Mouse (Mus musculus) forebrain, embryonic 13.5 days (tissue): Measurements from ENCODE around the gene Slc35d1. TPM values are rescaled to one million over a fixed set of nuclear protein-coding genes. Genes with fewer than 3 reads are reported as not detected.

Experiments
- ATAC-seq: fragments of 200-750 bp; cut with Nextera tagmentation; 2 replicates; pipeline ENCODE4 v1.8.0; 2017
- H3K27ac ChIP-seq: fragments of 300-500 bp; sonication (generic); 2 replicates; pipeline ENCODE4 v1.5.1; 2015; ENCODE audit warnings: inconsistent platforms, mild to moderate bottlenecking, moderate library complexity
- H3K27me3 ChIP-seq: fragments of 300-500 bp; sonication (generic); 2 replicates; pipeline ENCODE4 v1.6.1; 2015; ENCODE audit warnings: mild to moderate bottlenecking, inconsistent platforms
- H3K36me3 ChIP-seq: fragments of 300-500 bp; sonication (generic); 2 replicates; pipeline ENCODE4 v1.6.1; 2015; ENCODE audit warnings: mild to moderate bottlenecking, inconsistent platforms; ENCODE audit not compliant: poor library complexity, severe bottlenecking
- H3K4me1 ChIP-seq: fragments of 300-500 bp; sonication (generic); 2 replicates; pipeline ENCODE4 v1.6.1; 2015; ENCODE audit warnings: inconsistent platforms
- H3K4me2 ChIP-seq: fragments of 300-500 bp; sonication (generic); 2 replicates; pipeline ENCODE4 v1.6.1; 2015; ENCODE audit warnings: inconsistent platforms, mild to moderate bottlenecking, moderate library complexity
- H3K4me3 ChIP-seq: fragments of 300-500 bp; sonication (generic); 2 replicates; pipeline ENCODE4 v1.5.1; 2015; ENCODE audit warnings: mild to moderate bottlenecking, inconsistent platforms
- H3K9ac ChIP-seq: fragments of 300-500 bp; sonication (generic); 2 replicates; pipeline ENCODE4 v1.6.1; 2015; ENCODE audit warnings: mild to moderate bottlenecking, inconsistent platforms
- H3K9me3 ChIP-seq: fragments of 300-500 bp; sonication (generic); replicated peaks from 2 replicates; pipeline ENCODE4 v1.6.1; 2016; ENCODE audit warnings: inconsistent platforms
- WGBS: fragments of 180-500 bp; shearing (Covaris S2); methylation state at CpG from one replicate; pipeline ENCODE4 v1.1.7; 2015; 5-methylcytosine and 5-hydroxymethylcytosine counted together
- polyA plus RNA-seq: library from polyadenylated mRNA; unstranded; fragments of >200 nt; fragmentation: Nextera tagmentation; extraction: Ambion mirVana; gene quantifications from 2 replicates; pipeline ENCODE4 v1.2.1, GENCODE M21; 2015

Slc35d1 gene
- polyA plus RNA-seq, 1 experiment from 2014 or later, result 4.5 TPM

- peaks cover 18% of the 10 kb centered on the region for H3K4me1 ChIP-seq
- WGBS, result 86% methylated on average over 6 of the region's 6 CpGs
- H3K36me3 ChIP-seq, result peaks cover 1% of the 10 kb centered on the region; the same call in 1 of the 2 replicates
- no peak for ATAC-seq
- H3K27me3 ChIP-seq, result no peaks in the 10 kb centered on the region
- no peak overlapping the region for H3K4me3 ChIP-seq
- H3K9me3 ChIP-seq, result no peaks in the 10 kb centered on the region
- H3K27ac ChIP-seq, result no peak overlapping the region
- H3K4me2 ChIP-seq, result no peak overlapping the region
- no peak overlapping the region for H3K9ac ChIP-seq
Observed at GRCm38 (mm10) chr4:103216046-103216445, 1.1 kb upstream of the Slc35d1 start.

GRCm38 (mm10) chr4:103214498-103214924 is 453 bp downstream of the Slc35d1 start:
- H3K9ac ChIP-seq, result peak overlapping the region; percentile 97
- peaks cover 18% of the 10 kb centered on the region for H3K4me1 ChIP-seq
- peak overlapping the region; percentile 76 for H3K4me2 ChIP-seq
- peaks cover 13% of the 10 kb centered on the region for H3K36me3 ChIP-seq
- H3K4me3 ChIP-seq, result peak overlapping the region; percentile 90
- H3K27me3 ChIP-seq, result no peaks in the 10 kb centered on the region
- H3K9me3 ChIP-seq, result no peaks in the 10 kb centered on the region
- peak overlapping the region; percentile 99 for H3K27ac ChIP-seq
- WGBS, result under 1% methylated on average over 38 of the region's 48 CpGs
- peak; percentile 80 for ATAC-seq

GRCm38 (mm10) chr4:103213859-103214497 is 986 bp downstream of the Slc35d1 start:
- Histone ChIP-seq H3K4me3 (peak overlapping the region; percentile 90), H3K27me3 (no peaks in the 10 kb centered on the region), H3K36me3 (peaks cover 18% of the 10 kb centered on the region), H3K27ac (peak overlapping the region; percentile 99), H3K9me3 (no peaks in the 10 kb centered on the region), H3K4me2 (peak overlapping the region; percentile 76), H3K9ac (peak overlapping the region; percentile 97), H3K4me1 (peaks cover 18% of the 10 kb centered on the region)
- 5% methylated on average over 30 of the region's 30 CpGs for WGBS
- ATAC-seq, result no peak

DNA sequence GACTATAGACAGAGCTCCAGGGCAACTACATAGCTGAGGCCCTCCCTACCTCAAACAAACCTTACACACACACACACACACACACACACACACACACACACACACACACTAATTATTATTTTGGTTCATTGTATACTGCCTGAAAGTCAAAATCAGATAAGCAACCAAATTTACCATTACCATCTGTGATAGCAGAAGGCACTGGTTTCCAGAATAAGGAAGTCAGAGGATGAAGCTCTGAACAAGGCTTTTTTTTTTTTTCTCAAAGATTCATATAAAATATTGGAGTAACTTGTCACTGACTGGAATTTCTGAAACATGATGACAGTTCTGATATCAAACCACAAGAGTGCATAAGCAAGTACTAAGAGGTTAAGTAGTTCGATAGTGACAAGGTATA is 6.4 kb downstream of the Slc35d1 start:
- no peaks in the 10 kb centered on the region for H3K27me3 ChIP-seq
- ATAC-seq, result no peak
- WGBS, result 90% methylated on average over 1 of the region's 1 CpGs
- H3K4me2 ChIP-seq, result no peak overlapping the region
- H3K36me3 ChIP-seq, result peaks cover 42% of the 10 kb centered on the region
- no peak overlapping the region for H3K4me3 ChIP-seq
- no peak overlapping the region for H3K9ac ChIP-seq
- no peaks in the 10 kb centered on the region for H3K9me3 ChIP-seq
- no peak overlapping the region for H3K27ac ChIP-seq
- peaks cover 9% of the 10 kb centered on the region for H3K4me1 ChIP-seq

DNA sequence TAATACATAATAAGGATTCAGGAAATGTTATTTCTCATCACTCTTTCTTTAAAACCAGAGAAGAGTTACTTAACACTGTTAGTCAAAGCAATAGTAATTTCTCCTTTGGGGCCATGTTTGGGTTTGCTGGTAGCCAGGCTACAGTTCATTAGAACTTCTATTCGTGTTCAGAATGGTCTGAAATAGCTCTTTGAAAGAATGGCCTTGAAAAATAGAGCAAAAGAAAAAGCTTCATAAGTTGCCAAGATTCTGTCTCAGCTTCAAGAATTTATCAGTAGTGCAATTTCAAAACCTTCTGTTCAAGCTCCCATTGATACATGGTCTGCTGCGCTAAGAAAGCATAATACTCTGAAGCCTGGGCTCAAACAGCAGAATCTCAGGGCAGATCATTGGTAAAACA is 11.3 kb downstream of the Slc35d1 start:
- peaks cover 34% of the 10 kb centered on the region for H3K36me3 ChIP-seq
- ATAC-seq, result no peak
- WGBS, result 70% methylated on average over 2 of the region's 2 CpGs

GRCm38 (mm10) chr4:103200046-103200445 is 14.9 kb downstream of the Slc35d1 start:
- no peak overlapping the region for H3K4me2 ChIP-seq
- no peak overlapping the region for H3K27ac ChIP-seq
- no peaks in the 10 kb centered on the region for H3K4me1 ChIP-seq
- H3K9me3 ChIP-seq, result no peaks in the 10 kb centered on the region
- peaks cover 26% of the 10 kb centered on the region for H3K36me3 ChIP-seq
- H3K27me3 ChIP-seq, result no peaks in the 10 kb centered on the region
- WGBS, result 88% methylated on average over 1 of the region's 1 CpGs
- ATAC-seq, result no peak
- no peak overlapping the region for H3K9ac ChIP-seq
- no peak overlapping the region for H3K4me3 ChIP-seq

More for the DNA sequence above, 11.3 kb downstream of the Slc35d1 start:
- Histone ChIP-seq H3K4me2 (no peak overlapping the region), H3K9me3 (no peaks in the 10 kb centered on the region), H3K4me3 (no peak overlapping the region), H3K9ac (no peak overlapping the region), H3K4me1 (no peaks in the 10 kb centered on the region), H3K27ac (no peak overlapping the region), H3K27me3 (no peaks in the 10 kb centered on the region)

DNA sequence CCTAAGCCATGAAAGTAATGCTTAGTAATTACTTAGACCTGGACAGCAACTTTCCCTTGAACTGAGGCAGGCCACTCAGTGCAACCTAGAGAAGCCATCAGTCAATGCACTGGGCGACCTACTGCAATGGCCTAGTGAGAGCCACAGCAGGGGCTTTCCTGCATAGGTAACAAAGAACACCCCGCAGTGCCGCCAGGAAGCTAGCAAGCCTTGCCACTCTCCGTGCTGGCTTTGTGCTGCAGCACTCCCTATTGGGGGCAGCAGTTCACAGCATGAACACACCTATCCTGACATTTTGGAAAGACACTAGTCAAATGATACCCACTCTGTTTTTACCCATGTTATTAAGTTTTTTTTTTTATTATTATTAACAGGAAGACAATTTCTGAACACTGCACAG is 15.9 kb downstream of the Slc35d1 start:
- Histone ChIP-seq H3K4me1 (no peaks in the 10 kb centered on the region), H3K4me3 (no peak overlapping the region), H3K27me3 (no peaks in the 10 kb centered on the region), H3K36me3 (peaks cover 19% of the 10 kb centered on the region; the same call in 1 of the 2 replicates), H3K27ac (no peak overlapping the region), H3K9ac (no peak overlapping the region), H3K4me2 (no peak overlapping the region), H3K9me3 (no peaks in the 10 kb centered on the region)
- 28% methylated on average over 4 of the region's 4 CpGs for WGBS
- no peak for ATAC-seq

GRCm38 (mm10) chr4:103197401-103197800 is 17.6 kb downstream of the Slc35d1 start:
- 91% methylated on average over 8 of the region's 8 CpGs for WGBS
- Histone ChIP-seq H3K9me3 (no peaks in the 10 kb centered on the region), H3K4me2 (no peak overlapping the region), H3K36me3 (peaks cover 33% of the 10 kb centered on the region), H3K4me3 (no peak overlapping the region), H3K9ac (no peak overlapping the region), H3K27ac (no peak overlapping the region), H3K4me1 (no peaks in the 10 kb centered on the region), H3K27me3 (no peaks in the 10 kb centered on the region)
- no peak for ATAC-seq

GRCm38 (mm10) chr4:103192421-103192820 is 22.5 kb downstream of the Slc35d1 start:
- H3K4me2 ChIP-seq, result no peak overlapping the region
- ATAC-seq, result no peak
- H3K36me3 ChIP-seq, result peaks cover 55% of the 10 kb centered on the region
- no peaks in the 10 kb centered on the region for H3K9me3 ChIP-seq
- H3K27ac ChIP-seq, result no peak overlapping the region
- 96% methylated on average over 2 of the region's 2 CpGs for WGBS
- no peak overlapping the region for H3K4me3 ChIP-seq
- H3K4me1 ChIP-seq, result no peaks in the 10 kb centered on the region
- no peak overlapping the region for H3K9ac ChIP-seq
- no peaks in the 10 kb centered on the region for H3K27me3 ChIP-seq

- no peak for ATAC-seq
- Histone ChIP-seq H3K4me1 (no peaks in the 10 kb centered on the region), H3K4me2 (no peak overlapping the region), H3K27me3 (no peaks in the 10 kb centered on the region), H3K9me3 (no peaks in the 10 kb centered on the region), H3K9ac (no peak overlapping the region), H3K27ac (no peak overlapping the region), H3K4me3 (no peak overlapping the region), H3K36me3 (peaks cover 66% of the 10 kb centered on the region)
- WGBS, result 88% methylated on average over 8 of the region's 8 CpGs
Observed at GRCm38 (mm10) chr4:103188786-103189640, 26.0 kb downstream of the Slc35d1 start.

GRCm38 (mm10) chr4:103180300-103180888 is 34.6 kb downstream of the Slc35d1 start:
- peak; percentile 63; the same call in 1 of the 2 replicates for ATAC-seq
- WGBS, result 23% methylated on average over 8 of the region's 8 CpGs

DNA sequence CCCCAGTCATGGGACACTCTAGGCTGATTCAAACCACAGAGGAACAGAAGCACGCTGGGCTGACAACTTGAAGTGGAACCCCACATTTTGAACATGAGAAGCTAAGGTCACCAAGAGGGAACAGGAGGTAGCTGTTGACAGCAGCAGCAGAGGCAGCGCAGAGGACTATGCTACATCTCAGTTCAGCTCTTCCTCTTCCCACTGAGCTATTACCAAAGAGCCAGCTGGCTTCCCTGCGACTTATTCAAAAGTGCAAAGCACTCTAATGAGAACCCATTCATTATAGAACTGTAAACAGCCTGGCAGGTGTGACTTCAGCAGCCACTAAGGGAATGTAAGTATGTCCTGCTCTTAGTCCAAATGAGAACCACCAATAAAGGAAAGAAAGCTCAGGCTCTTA is 35.4 kb downstream of the Slc35d1 start:
- Histone ChIP-seq H3K4me2 (no peak overlapping the region), H3K4me3 (no peak overlapping the region), H3K9ac (no peak overlapping the region), H3K9me3 (no peaks in the 10 kb centered on the region), H3K27ac (no peak overlapping the region), H3K27me3 (no peaks in the 10 kb centered on the region; the same call in 1 of the 2 replicates), H3K36me3 (peaks cover 22% of the 10 kb centered on the region), H3K4me1 (peaks cover 20% of the 10 kb centered on the region)
- 43% methylated on average over 3 of the region's 3 CpGs for WGBS
- ATAC-seq, result 0 out of 2 replicates have a peak, but pooled peaks have one; percentile 33

More at GRCm38 (mm10) chr4:103180300-103180888, 34.6 kb downstream of the Slc35d1 start:
- peaks cover 27% of the 10 kb centered on the region for H3K36me3 ChIP-seq
- H3K27me3 ChIP-seq, result no peaks in the 10 kb centered on the region; the same call in 1 of the 2 replicates
- H3K4me1 ChIP-seq, result peaks cover 20% of the 10 kb centered on the region
- no peak overlapping the region for H3K4me3 ChIP-seq
- H3K9ac ChIP-seq, result no peak overlapping the region
- H3K4me2 ChIP-seq, result no peak overlapping the region
- no peaks in the 10 kb centered on the region for H3K9me3 ChIP-seq
- no peak overlapping the region for H3K27ac ChIP-seq
